Mouse (Mus musculus) limb, embryonic 14.5 days (tissue): ENCODE measurements around the gene Ptgdr2. TPM values are rescaled to one million over a fixed set of nuclear protein-coding genes. Genes with fewer than 3 reads are reported as not detected.

Experiments
- ATAC-seq: fragments of 200-750 bp; cut with Nextera tagmentation; 2 replicates; pipeline ENCODE4 v1.8.0; 2017; ENCODE audit warnings: low read depth, moderate number of reproducible peaks, moderate TSS enrichment; ENCODE audit not compliant: low FRiP score
- DNase-seq: peaks from one replicate; pipeline ENCODE4 v3.0.0-alpha.2; 2015; ENCODE audit warnings: low spot score
- H3K27ac ChIP-seq: fragments of 300-500 bp; sonication (generic); replicated peaks from 2 replicates; pipeline ENCODE4 v1.5.1; 2014; ENCODE audit warnings: low read depth, mild to moderate bottlenecking, low read length, moderate library complexity, mixed read lengths
- H3K27me3 ChIP-seq: fragments of 300-500 bp; sonication (generic); 2 replicates; pipeline ENCODE4 v1.6.1; 2014; ENCODE audit warnings: low read length, mixed read lengths; ENCODE audit not compliant: control insufficient read depth, insufficient read depth
- H3K36me3 ChIP-seq: fragments of 300-500 bp; sonication (generic); 2 replicates; pipeline ENCODE4 v1.6.1; 2014; ENCODE audit warnings: mild to moderate bottlenecking, low read length, moderate library complexity, mixed read lengths; ENCODE audit not compliant: control insufficient read depth, insufficient read depth
- H3K4me1 ChIP-seq: fragments of 300-500 bp; sonication (generic); 2 replicates; pipeline ENCODE4 v1.6.1; 2014; ENCODE audit warnings: antibody characterized with exemption, low read length, mixed read lengths; ENCODE audit not compliant: control insufficient read depth, insufficient read depth
- H3K4me2 ChIP-seq: fragments of 300-500 bp; sonication (generic); replicated peaks from 2 replicates; pipeline ENCODE4 v1.6.1; 2014; ENCODE audit warnings: low read depth, mild to moderate bottlenecking, low read length, moderate library complexity; ENCODE audit not compliant: severe bottlenecking
- H3K4me3 ChIP-seq: fragments of 300-500 bp; sonication (generic); replicated peaks from 2 replicates; pipeline ENCODE4 v1.5.1; 2014; ENCODE audit warnings: low read length
- H3K9ac ChIP-seq: fragments of 300-500 bp; sonication (generic); 2 replicates; pipeline ENCODE4 v1.6.1; 2014; ENCODE audit warnings: mild to moderate bottlenecking, low read depth, low read length, moderate library complexity; ENCODE audit not compliant: severe bottlenecking
- H3K9me3 ChIP-seq: fragments of 300-500 bp; sonication (generic); 2 replicates; pipeline ENCODE4 v1.6.1; 2016; ENCODE audit warnings: low read length; ENCODE audit not compliant: control insufficient read depth
- POLR2A ChIP-seq: fragments of 200-500 bp; IDR thresholded peaks from 2 replicates; pipeline ENCODE4 v1.8.0; 2012; ENCODE audit warnings: inconsistent platforms, mild to moderate bottlenecking, moderate library complexity, borderline replicate concordance; ENCODE audit not compliant: insufficient read depth, insufficient read length; ENCODE audit errors: extremely low read depth
- WGBS: fragments of 180-500 bp; shearing (Covaris S2); extraction: QIAGEN DNeasy Blood & Tissue Kit; methylation state at CpG from one replicate; pipeline ENCODE4 v1.1.7; 2014; 5-methylcytosine and 5-hydroxymethylcytosine counted together
- polyA plus RNA-seq, 2 experiments: library from polyadenylated mRNA; depleted of rRNA in 1 of 2; stranded (reverse) in 1 of 2; unstranded in 1 of 2; fragments of >200 nt; fragmentation: Nextera tagmentation in 1 of 2; extraction: Ambion mirVana in 1 of 2; gene quantifications; 2 replicates each; pipeline versions ENCODE4 v1.2.1 to v1.2.3; 2012 to 2014

Ptgdr2 gene
- polyA plus RNA-seq, 2 experiments, result 0.07 to 0.15 TPM

DNA sequence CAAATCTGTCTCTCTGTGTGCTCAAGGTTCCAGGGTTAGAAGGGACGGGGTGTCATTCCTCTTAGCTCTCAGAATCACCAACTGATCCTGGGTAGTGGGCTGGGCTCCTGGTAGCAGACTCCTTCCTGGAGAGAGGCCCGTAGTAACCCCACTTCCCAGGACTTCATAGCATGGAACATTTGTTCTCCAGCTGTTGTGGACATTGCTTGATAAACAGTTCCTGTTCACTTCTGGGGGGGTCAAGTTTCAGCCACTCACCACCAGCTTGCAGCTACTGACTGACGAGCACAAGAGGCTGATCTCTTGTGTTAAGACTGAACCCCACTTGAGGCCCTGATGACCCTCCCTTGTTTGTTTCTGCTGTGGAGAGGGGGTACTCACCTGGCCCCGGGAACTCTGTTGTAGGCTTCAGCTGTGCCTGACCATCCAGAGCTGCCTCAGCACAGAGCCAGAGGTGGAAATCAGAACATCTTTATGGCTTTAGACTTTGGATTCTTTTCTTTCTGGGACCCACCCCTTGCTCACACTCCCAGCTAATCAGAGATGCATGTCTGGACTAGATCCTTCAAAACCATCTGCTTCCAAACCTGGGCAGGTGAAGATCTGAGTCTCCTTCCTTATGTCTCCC, 37.4 kb downstream of the Ptgdr2 start, which contains the start of gene Ms4a10:
Ms4a10 (minus strand) TSS at position 433 of the 628 bp plus-strand sequence.
- Histone ChIP-seq H3K36me3 (no peaks in the 10 kb centered on the region), H3K4me2 (no peak within 1 kb of the TSS), H3K4me3 (no peak within 1 kb of the TSS), H3K9ac (no peak within 1 kb of the TSS), H3K27ac (no peak within 1 kb of the TSS), H3K27me3 (no peaks in the 10 kb centered on the region), H3K4me1 (no peaks in the 10 kb centered on the region), H3K9me3 (no peaks in the 10 kb centered on the region)
- ATAC-seq (peak; percentile 77), DNase-seq (peak; percentile 45)
- no peak for TF ChIP-seq POLR2A
- 38% methylated on average over 4 of the region's 4 CpGs for WGBS

GRCm38 (mm10) chr19:10975187-10975586, 38.2 kb downstream of the Ptgdr2 start:
- H3K36me3 ChIP-seq, result no peaks in the 10 kb centered on the region
- TF ChIP-seq POLR2A, result no peak
- 72% methylated on average over 2 of the region's 2 CpGs for WGBS
- DNase-seq (no peak), ATAC-seq (no peak)
- H3K27ac ChIP-seq, result no peak overlapping the region
- no peak overlapping the region for H3K4me2 ChIP-seq
- H3K4me1 ChIP-seq, result no peaks in the 10 kb centered on the region
- no peak overlapping the region for H3K4me3 ChIP-seq
- H3K27me3 ChIP-seq, result no peaks in the 10 kb centered on the region
- no peak overlapping the region for H3K9ac ChIP-seq
- H3K9me3 ChIP-seq, result no peaks in the 10 kb centered on the region

DNA sequence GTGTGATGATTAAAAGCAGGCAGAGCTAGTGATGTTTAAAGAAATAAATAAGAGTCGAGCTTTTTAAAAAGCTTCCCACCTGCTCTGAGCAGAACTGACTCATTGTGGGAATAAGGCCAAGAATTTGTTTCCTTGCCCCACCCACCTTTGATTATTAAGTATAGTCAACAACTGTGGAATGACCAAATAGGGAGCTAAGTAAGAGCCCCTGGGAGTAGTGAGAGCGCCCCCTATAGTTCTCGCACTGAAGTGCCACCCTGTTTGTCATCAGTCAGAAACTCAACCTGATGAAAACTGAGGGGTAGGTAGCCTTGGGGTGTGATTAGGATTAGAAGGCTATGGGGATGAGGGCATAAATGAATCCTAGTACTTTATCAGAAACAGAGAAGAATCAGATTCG, 39.4 kb downstream of the Ptgdr2 start:
- Histone ChIP-seq H3K27ac (no peak overlapping the region), H3K4me3 (no peak overlapping the region), H3K27me3 (no peaks in the 10 kb centered on the region), H3K4me1 (no peaks in the 10 kb centered on the region), H3K9me3 (no peaks in the 10 kb centered on the region), H3K9ac (no peak overlapping the region), H3K4me2 (no peak overlapping the region), H3K36me3 (no peaks in the 10 kb centered on the region)
- peak; percentile 31 for DNase-seq
- ATAC-seq, result no peak
- 41% methylated on average over 4 of the region's 4 CpGs for WGBS
- no peak for TF ChIP-seq POLR2A

DNA sequence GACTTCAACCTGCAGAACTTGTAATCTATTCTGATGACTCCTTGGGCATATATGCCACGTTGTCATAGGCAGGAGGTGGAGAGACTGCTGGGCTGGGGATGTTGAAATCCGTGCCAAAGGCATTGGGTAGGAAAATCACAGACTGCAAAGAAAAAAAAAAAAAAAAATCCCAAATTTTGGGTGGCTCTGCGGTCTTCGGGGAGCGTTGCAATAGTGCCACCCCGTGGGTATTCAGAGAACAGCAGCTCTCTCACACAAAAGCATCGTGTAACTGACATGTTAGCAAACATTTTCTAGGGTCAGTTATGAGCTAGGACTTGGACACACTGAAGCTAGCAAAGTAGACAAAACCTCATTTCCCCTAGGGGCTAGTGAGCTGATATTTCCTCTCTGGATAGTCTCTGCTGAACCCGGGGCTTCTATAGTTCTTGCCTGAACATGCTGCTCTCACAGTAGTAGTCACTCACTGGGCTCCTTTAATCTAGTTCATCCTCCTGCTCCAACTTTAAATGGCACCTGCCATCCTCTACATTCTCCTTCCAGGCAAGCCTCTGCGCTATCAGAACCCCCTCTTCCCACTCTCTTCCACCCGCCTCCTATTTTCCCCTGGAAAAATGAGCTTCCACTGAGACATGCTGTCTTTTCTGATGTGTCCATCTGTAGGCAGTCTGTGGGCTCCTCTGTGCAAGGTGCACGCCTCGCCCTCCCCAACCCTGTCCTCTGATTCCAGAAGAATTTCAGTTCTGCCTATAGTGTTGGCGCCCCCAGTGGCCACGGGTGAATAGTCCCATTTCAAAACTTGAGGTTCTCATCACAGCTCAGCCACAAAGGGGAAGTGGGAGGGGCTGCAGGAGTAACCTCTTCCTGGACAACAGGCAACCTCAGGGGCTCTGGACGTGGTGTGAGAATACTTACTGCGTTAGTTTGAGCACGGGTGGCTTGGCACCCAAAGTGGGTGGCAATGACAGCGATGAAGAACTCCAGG, 42.5 kb downstream of the Ptgdr2 start:
- no peaks in the 10 kb centered on the region for H3K36me3 ChIP-seq
- no peak overlapping the region for H3K27ac ChIP-seq
- no peak for TF ChIP-seq POLR2A
- H3K4me2 ChIP-seq, result no peak overlapping the region
- no peaks in the 10 kb centered on the region for H3K27me3 ChIP-seq
- ATAC-seq (peak; percentile 55; the same call in 1 of the 2 replicates), DNase-seq (peak; percentile 61)
- H3K4me1 ChIP-seq, result no peaks in the 10 kb centered on the region
- no peaks in the 10 kb centered on the region for H3K9me3 ChIP-seq
- 10% methylated on average over 18 of the region's 18 CpGs for WGBS
- H3K4me3 ChIP-seq, result no peak overlapping the region
- H3K9ac ChIP-seq, result no peak overlapping the region

GRCm38 (mm10) chr19:10980210-10980609, 43.2 kb downstream of the Ptgdr2 start:
- 86% methylated on average over 5 of the region's 5 CpGs for WGBS
- no peak overlapping the region for H3K27ac ChIP-seq
- ATAC-seq, result no peak

More at GRCm38 (mm10) chr19:10980210-10980609, 43.2 kb downstream of the Ptgdr2 start:
- H3K4me1 ChIP-seq, result no peaks in the 10 kb centered on the region
- TF ChIP-seq POLR2A, result no peak
- no peak overlapping the region for H3K9ac ChIP-seq
- H3K27me3 ChIP-seq, result no peaks in the 10 kb centered on the region
- DNase-seq, result no peak
- no peak overlapping the region for H3K4me2 ChIP-seq
- H3K9me3 ChIP-seq, result no peaks in the 10 kb centered on the region
- H3K4me3 ChIP-seq, result no peak overlapping the region
- H3K36me3 ChIP-seq, result no peaks in the 10 kb centered on the region
